Mouse (Mus musculus) left cerebral cortex, postnatal 14 days (tissue): ENCODE data around the gene Olfr194. TPM values are rescaled to one million over a fixed set of nuclear protein-coding genes. Genes with fewer than 3 reads are reported as not detected.
"Not testable (repeated sequence)": the region's sequence is repeated elsewhere in the genome, so short reads cannot be mapped to it uniquely, and the experiment has no call there.

Source experiments
- DNase-seq, 2 experiments: peaks; one replicate each; pipeline ENCODE4 v3.0.0; 2021 to 2022; ENCODE audit warnings: low spot score in 2 of 2, mixed read lengths in 1 of 2
- intact Hi-C: fragments of 180-260 bp; cut with DNase I; formaldehyde crosslinking; loops from one replicate; pipeline ENCODE4 v1.15.1; 2025
- long read RNA-seq, 2 experiments: library from polyadenylated mRNA; stranded (forward); transcript quantifications; one replicate each; pipeline ENCODE4 v2.0.0; 2021
- total RNA-seq, 2 experiments: library from RNA; stranded (reverse); gene quantifications; 2 replicates each; pipeline ENCODE4 v1.2.3; 2021

Olfr194 gene
- not detected for total RNA-seq
- long read RNA-seq, experiment 1, result 0 reads
- long read RNA-seq, experiment 2, result 0 reads

DNA sequence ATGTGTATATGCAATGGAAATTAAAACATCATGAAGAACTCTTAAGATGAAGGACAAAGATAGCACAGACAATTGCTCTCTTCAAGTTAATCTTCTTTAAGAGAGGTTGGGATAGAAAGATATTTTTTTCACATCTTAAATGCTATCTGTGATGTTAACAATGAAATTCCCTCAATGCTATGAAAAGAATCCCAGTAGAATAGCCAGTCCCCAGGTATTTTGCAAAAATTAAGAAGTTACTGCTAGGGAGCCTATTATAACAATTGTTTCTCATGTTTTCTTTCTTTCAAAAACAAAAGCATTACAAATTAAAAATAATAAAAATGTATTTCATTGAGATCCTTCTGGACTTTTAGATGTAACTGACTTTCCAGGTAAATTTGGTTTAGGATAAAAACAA lies at the start of gene Olfr194:
TSS of gene Olfr194 (minus strand) at position 101 of the 400 bp plus-strand sequence.
- intact Hi-C loops, result no loop called here
- DNase-seq, result no peak

DNA sequence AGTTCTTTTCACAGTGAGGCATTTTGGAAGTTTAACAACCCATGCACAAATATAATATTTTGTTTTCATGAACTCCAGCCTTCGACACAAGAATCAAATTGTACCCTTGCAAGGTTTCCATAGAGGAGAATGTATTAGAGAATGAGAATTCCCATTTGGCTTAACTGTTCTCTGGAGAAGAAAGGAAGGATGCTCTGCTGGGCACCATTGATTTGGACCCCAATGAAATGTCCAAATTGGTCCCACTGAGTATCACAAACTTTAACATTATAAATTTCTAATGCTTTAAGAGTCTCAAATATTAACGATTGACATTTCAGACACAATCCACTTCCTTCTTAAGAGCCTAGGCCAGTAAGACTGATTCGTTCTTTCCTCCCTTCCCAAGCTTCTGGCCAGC lies 49.5 kb upstream of the Olfr194 start, which contains the start of gene Olfr196:
TSS of gene Olfr196 (minus strand) at position 101 of the 400 bp plus-strand sequence.
- intact Hi-C loops, result no loop called here
- no peak for DNase-seq

DNA sequence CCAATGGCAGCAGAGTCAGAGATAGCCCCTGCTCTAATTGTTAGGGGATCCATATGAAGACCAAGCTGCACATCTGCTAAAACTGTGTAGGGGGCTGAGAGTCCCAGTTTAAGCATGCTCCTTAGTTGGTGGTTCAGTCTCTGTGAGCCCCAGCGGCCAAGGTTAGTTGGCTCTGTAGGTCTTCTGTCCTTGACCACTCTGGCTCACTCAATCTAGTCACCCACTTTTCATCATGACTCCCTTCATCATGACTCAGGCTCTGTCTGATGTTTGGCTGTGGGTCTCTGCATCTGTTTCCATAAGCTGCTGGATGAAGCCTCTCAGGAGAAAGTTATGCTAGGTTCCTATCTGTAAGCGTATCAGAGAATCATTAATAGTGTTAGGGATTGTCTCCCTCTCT lies 31.1 kb upstream of the Olfr194 start:
- no peak for DNase-seq
- intact Hi-C loops, result no loop called here

DNA sequence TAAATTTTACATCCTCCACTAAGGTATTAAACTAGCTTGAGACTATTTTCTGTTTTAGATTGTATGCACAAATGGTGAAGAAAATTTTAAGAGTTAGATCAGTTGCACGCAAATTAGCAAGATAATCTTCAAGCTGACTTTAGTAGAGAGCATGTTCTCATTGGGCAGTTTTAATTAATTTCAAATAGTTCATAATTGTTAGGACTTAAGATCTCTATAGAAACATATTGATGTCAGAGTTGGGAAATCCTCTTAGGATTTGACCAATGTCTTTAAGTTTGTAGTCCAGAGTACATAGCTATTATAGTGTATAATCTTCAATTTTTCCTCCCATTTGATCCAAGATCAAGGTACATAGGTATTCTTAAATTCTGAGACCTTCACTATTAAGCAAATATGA lies 25.9 kb upstream of the Olfr194 start, which contains the start of gene Olfr195:
TSS of gene Olfr195 (plus strand) at position 301 of the 400 bp plus-strand sequence.
- no peak for DNase-seq

DNA sequence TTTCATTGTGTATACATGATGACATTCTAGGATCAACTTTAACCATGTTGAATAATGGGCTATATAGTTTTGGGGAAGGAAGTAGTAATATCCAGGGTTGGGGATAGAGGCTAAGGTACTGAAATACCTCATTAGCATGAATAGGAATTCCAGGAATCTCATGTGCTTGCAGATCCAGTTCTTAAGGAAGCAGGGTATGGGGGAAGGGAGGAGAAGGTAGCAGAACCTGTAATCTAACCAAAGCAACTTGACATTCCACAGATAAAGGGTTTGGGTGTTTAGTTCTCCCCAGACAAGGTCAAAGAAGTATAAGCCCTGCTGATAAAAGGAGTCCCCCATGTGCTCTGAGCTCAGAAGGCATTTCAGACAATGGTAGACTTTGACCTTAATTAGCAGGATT lies 20.2 kb upstream of the Olfr194 start:
- intact Hi-C loops, result no loop called here
- no peak for DNase-seq

More for the DNA sequence above, 25.9 kb upstream of the Olfr194 start, which contains the start of gene Olfr195:
- intact Hi-C loops, result no loop called here

DNA sequence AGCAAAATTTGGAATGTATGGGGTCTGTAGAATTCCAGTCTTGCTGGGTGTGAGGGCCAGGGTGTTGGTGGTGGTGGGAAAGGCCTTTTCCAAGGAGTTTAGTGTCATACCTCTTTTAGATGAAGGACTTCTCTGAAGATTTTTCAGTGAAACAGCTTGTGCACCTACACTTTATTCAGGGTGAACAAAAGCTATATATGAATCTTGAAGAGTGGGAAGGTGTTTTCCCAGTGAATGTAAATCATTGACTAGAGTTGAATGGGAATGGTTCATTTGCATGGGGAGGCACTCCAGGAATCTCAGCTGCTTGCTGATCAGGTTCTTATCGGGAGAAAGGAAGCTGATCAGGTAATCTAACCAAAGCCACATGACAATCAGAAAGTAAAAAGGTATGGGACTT lies 9.9 kb upstream of the Olfr194 start:
- intact Hi-C loops, result no loop called here
- no peak for DNase-seq

DNA sequence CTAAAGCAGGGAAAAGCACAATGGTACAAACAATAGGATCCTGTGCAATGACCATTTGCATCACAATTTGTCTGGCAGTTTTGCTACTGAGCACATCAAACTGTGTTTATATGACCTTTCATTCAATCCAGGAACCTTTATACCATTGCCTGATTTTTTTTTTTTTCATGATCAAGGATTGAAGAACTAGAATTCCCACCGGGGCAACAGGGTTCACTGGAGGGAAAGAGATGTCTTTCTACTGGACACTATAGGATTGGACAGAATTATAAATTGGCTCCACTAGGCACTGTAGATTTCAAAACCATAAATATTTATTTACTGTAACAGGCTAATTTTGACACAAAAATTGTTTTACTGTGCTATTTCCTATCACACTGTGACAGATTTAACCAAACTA lies 9.1 kb downstream of the Olfr194 start, which contains the start of gene Olfr193:
TSS of gene Olfr193 (minus strand) at position 101 of the 400 bp plus-strand sequence.
- no peak for DNase-seq
- intact Hi-C loops, result no loop called here

DNA sequence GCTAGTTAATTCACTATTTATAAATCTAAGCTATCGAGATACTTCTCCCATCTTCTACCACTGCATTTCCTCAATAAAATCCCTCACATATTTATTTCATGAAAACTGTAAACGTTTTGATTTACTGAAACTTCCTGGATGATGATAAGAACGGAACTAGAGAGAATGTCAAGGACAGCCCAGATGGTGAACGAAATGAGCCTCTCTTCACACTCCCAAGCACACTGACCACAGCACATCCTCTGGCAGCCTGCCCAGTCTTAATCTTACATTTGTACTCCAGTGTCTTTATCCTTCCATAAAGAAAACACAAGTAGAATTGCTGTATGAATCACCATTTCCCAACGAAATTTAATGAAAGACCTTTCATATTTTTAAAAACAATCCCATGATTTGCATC lies 12.3 kb downstream of the Olfr194 start:
- intact Hi-C loops, DNase-seq: not testable (repeated sequence)

DNA sequence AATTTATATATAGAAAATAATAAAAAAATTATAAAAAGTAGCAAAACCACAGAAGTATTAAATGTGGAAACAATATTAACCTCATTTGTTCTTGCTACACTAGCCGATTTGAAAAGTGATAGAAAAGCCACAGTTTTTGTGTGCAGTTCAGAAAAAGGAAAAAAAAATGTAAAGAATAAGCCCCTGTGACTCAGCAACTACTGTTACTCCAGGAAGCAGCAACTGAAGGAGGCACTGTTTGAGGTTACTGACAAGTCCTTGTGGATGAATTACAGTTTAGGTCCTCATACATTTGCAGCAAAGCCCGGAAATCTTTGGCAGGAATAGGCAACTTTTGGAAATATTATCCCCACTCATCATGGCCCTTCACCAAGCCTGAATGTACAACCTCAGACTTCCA lies 15.6 kb downstream of the Olfr194 start:
- intact Hi-C loops, result no loop called here
- DNase-seq, result no peak

DNA sequence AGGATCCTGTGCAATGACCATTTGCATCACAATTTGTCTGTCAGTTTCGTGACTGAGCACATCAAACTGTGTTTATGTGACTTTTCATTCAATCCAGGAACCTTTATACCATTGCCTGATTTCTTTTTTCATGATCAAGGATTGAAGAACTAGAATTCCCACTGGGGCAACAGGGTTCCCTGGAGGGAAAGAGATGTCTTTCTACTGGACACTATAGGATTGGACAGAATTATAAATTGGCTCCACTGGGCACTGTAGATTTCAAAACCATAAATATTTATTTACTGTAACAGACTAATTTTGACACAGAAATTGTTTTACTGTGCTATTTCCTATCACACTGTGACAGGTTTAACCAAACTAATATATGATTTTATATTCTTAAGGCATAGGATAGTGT lies 31.1 kb downstream of the Olfr194 start, which contains the start of gene Olfr191:
TSS of gene Olfr191 (minus strand) at position 101 of the 400 bp plus-strand sequence.
- DNase-seq, intact Hi-C loops: not testable (repeated sequence)

DNA sequence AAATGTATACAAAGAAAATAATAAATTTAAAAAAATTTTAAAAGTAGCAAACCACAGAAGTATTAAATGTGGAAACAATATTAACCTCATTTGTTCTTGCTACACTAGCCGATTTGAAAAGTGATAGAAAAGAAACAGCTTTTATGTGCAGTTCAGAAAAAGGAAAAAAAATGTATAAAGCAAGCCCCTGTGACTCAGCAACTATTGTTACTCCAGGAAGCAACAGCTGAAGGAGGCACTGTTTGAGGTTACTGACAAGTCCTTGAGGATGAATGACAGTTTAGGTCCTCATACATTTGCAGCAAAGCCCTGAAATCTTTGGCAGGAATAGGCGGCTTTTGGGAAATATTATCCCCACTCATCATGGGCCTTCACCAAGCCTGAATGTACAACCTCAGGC lies 39.8 kb downstream of the Olfr194 start:
- intact Hi-C loops, DNase-seq: not testable (repeated sequence)

DNA sequence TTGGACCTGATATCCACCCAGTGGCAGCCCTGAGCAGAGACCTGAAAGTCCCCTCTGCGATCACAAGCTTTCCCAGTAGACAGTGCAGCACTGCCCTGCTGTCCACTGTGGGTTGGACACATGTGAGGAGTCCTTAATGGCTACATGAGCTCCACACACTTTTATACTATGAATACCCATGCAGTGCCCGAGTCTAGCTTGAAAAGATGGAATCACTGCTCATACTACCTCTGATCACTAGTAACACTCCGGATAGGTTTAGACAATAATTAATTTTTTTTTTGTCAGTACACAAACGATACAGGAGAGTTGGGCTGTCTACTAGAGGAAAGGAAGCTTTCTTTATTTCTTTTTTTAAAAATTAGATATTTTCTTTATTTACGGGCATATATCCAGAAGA lies 43.0 kb downstream of the Olfr194 start, which contains the start of gene Olfr190:
TSS of gene Olfr190 (minus strand) at position 101 of the 400 bp plus-strand sequence.
- intact Hi-C loops, result no loop called here
- DNase-seq, result no peak

DNA sequence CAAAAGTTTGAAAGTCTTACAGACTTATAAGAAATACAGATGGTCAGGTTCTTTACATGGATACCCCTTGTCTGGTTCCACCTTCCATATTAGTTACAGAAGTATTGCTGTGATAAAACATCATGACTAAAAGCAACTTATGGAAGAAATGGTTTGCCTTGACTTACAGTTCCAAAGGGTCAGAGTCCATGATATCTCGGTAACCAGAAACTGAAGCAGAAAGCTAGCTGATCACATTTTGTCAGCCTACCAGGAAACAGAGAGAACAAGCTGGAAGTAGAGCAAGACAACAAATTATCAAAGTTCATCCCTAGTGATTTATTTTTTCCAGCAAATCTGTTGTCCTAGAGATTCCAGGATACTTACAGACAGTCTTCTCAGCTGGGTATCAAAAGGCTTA lies 47.3 kb downstream of the Olfr194 start:
- DNase-seq, result no peak
- intact Hi-C loops, result no loop called here

DNA sequence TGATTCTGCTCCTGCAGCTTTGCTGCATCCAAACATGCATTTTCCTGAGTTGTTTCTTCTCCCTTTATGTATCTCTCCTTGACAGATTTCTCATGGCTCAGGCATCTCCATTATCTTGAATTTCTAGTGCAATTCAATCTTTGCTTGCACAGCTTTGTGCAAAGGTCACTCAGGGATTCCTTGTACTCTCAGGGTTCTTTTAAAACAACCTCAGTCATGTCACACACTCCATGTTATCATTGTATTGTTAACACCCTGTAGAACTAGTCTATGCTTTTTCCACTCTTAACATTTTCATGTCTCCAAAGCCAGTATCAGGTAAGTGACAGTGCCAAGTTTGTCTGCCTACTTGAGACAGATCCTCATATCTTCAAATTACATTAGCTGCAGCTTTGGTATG lies 49.1 kb downstream of the Olfr194 start:
- no peak for DNase-seq
- intact Hi-C loops, result no loop called here

Other genes starting within 250 kb of the Olfr194 start
- not detected for gene Olfr177, start 246.3 kb downstream of the Olfr194 start, total RNA-seq
- not detected for gene Olfr178, start 229.0 kb downstream of the Olfr194 start, total RNA-seq
- not detected for gene Olfr181, start 192.3 kb downstream of the Olfr194 start, total RNA-seq
- gene Olfr180, start 191.7 kb downstream of the Olfr194 start, total RNA-seq, result not detected
- not detected for gene Olfr183, start 125.7 kb downstream of the Olfr194 start, total RNA-seq
- gene Olfr186, start 90.8 kb downstream of the Olfr194 start, total RNA-seq, result not detected
- not detected for gene Olfr187, start 81.3 kb downstream of the Olfr194 start, total RNA-seq
- not detected for gene Olfr190, start 43.1 kb downstream of the Olfr194 start, total RNA-seq
- not detected for gene Olfr191, start 31.2 kb downstream of the Olfr194 start, total RNA-seq
- not detected for gene Olfr193, start 9.2 kb downstream of the Olfr194 start, total RNA-seq
- gene Olfr195, start 26.0 kb upstream of the Olfr194 start, total RNA-seq, result not detected
- gene Olfr196, start 49.4 kb upstream of the Olfr194 start, total RNA-seq, result not detected
- not detected for gene Olfr198, start 82.5 kb upstream of the Olfr194 start, total RNA-seq
- not detected for gene Olfr199, start 98.7 kb upstream of the Olfr194 start, total RNA-seq
- gene Olfr201, start 151.6 kb upstream of the Olfr194 start, total RNA-seq, result not detected
- not detected for gene Olfr202, start 165.7 kb upstream of the Olfr194 start, total RNA-seq
- gene Olfr203, start 177.8 kb upstream of the Olfr194 start, total RNA-seq, result not detected
- gene Olfr204, start 197.2 kb upstream of the Olfr194 start, total RNA-seq, result under 1 TPM in 1 of 2 experiments, not detected in 1; 0.07 TPM
- not detected for gene Olfr205, start 210.1 kb upstream of the Olfr194 start, total RNA-seq
- gene Olfr206, start 228.2 kb upstream of the Olfr194 start, total RNA-seq, result not detected
- not detected for gene Olfr209, start 242.9 kb upstream of the Olfr194 start, total RNA-seq